Mouse (Mus musculus) G1E-ER4 (cell line): Measurements from ENCODE around the gene Slc7a5. TPM values are rescaled to one million over a fixed set of nuclear protein-coding genes. Genes with fewer than 3 reads are reported as not detected.

ENCODE experiments used
- GATA1 ChIP-seq: IDR thresholded peaks from one replicate; pipeline ENCODE4 v1.8.0; 2012; ENCODE audit warnings: low read length, inconsistent platforms
- polyA plus RNA-seq: library from polyadenylated mRNA; stranded (reverse); fragments of >175 nt; gene quantifications from 2 replicates; pipeline ENCODE4 v1.2.3, GENCODE M21; 2012

The Slc7a5 gene
- polyA plus RNA-seq, 1 experiment, result 68.8 TPM

DNA sequence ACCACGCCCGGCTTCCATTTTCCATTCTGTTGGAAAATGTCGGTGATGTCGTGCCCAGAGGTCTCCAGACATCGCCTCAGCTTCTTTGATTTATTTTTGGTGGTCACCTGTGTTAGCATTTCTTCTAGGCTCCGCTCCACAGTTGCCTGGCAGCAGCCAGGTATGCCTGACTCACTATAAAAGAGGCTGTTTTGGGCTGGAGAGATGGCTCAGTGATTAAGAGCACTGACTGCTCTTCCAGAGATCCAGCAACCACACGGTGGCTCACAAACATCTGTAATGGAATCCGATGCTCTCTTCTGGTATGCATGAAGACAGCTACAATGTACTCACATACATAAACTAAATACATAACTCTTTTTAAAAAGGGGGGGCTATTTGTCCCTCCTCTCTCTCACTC lies 18.8 kb upstream of the Slc7a5 start:
- no peak for TF ChIP-seq GATA1

DNA sequence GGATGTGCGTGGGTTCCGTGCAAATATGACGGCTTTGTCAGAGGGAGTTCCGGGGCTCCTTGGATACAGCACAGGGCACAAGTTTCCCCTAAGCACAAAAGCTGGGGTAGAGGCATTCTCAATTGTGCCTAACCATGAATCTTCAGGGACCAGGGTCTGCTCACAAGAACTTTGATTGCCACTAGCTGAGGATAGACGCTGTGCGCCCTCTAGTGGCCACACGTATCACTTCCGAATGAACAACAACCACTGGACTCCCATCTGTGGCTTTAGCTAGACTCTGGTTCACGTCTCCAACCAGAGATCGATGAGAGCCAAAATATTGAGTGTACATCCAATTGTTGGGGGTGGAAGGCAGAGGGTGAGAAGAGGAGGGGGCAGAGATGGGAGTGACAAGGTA lies 18.1 kb upstream of the Slc7a5 start:
- TF ChIP-seq GATA1, result no peak

DNA sequence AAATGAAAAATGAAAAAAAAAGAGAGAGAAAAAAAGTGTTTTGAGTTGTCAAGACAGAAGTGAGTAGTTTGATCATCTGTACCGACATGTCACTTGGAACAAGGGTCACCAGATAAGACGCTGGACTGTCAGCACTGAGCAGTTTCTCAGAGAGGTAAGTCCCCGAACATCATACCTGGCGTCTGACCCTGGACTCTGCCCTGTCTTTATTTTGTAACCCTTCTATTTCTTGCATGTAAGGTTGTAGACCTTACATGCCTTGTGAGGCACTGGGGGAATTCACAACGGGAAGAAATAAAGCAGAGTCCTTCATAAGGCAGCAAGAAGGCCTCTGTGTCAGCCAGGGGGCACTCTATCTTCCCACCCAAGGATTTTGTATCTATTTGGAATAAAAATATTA lies 17.2 kb upstream of the Slc7a5 start:
- no peak for TF ChIP-seq GATA1

DNA sequence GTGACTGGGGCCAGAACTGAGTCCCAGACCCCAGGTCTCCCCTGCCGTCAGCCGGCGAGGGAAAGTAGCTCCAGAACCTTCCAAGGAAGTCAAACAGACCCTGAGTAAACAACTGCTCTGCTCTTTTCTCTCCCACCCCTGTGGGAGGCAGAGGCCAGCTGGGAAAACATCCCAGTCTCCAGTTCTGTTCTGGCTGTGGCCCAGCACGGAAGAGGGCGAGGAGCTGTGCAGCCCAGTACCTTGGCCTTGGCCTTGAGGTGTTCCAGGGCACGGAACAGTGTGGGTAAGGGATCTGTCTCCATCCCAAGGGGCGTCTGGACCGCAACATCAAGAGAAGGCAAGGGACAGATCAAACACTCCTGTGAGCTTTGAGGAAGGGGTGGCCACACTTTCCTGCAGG lies 14.6 kb upstream of the Slc7a5 start:
- no peak for TF ChIP-seq GATA1

DNA sequence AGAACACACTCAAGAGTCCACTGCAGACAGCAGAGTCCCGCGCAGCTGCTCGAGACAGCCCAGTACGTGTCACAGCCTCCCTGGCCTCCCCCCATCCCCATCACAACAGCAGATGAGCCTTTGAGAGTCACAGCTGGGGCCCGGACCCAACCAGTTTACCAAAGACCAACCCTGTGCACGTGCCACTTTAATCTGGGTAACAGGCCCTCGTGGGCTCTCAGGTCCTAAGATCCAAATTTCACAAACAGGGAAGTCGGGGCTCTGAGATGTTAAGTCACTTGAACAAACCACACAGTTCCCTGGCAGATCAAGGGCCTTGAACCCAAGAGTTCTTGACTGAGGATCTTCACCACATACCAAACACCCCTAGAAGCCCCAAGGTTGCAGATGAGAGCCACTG lies 14.1 kb upstream of the Slc7a5 start:
- TF ChIP-seq GATA1, result no peak

DNA sequence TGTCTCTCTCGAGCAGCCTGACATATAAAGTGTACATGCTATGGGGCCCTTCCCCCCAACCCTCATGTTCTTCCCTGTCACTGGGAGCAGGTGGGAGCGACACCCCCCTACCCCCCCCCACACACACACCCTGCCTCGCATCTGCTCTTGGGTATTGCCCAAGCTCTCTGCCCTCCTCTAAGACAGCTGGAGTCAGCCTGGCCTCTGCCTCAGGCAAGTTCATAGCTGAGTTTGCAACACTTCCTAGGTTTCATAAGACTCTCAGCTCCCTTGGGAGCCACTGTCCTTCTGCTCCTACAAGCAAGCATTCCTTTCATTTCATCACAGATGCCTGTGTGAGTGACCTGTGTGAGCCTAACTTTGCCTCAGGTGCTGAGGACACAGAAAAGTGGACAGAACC lies 12.2 kb upstream of the Slc7a5 start:
- TF ChIP-seq GATA1, result no peak

DNA sequence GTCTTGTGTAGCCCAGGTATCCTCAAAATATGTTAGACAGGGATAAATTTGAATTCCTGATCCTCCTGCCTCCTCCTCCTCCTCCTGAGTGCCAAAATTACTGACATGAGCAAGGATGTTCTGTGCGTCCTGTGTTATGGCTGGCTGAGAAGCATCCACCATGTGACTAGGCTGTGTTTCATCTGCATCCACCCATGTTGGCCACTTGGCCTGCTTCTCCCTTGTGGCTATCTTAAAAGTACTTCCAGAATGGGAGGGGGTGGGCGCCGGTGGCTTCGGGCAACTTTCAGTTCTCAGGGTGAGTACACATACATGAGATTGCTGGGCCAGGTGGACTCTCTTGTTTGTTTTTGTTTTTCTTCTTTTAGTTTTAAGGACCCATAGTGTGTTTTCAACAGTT lies 11.7 kb upstream of the Slc7a5 start:
- no peak for TF ChIP-seq GATA1

DNA sequence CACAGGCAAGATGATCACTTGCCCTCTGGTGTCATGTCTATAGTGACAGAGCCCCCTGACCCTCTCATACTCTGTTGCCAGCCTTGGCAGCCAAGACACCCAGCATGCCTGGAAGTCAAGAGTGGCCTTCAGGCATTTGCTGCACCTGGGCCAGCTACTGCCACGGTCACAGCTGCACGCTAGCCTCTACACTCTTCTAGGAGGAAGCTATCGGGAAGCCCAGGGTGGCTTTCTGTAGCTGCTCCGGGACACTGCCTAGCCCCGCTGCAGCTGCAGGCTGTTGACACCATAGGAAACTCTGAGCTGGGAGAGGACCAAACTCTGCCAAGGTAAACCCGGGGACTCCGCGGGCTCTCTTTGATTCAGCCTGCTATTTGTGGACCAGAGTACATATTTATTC lies 5.9 kb upstream of the Slc7a5 start:
- no peak for TF ChIP-seq GATA1

DNA sequence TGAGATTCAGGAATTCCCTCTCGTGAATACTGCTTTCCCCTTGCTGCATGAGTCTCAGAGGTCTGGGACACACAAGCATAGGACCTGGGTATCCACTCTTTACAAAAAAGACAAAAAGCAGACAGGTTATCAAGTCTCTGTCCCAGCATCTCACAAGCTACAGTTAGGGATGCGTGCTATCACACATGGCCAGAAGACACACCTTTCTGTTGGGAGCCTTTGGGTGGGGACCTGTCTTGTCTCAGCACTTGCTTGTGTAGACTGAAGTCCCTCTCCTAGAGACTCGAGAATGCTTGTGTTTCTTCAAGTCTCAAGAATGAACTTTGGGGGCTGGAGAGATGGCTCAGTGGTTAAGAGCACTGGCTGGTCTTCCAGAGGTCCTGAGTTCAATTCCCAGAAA lies 5.3 kb upstream of the Slc7a5 start:
- TF ChIP-seq GATA1, result no peak

DNA sequence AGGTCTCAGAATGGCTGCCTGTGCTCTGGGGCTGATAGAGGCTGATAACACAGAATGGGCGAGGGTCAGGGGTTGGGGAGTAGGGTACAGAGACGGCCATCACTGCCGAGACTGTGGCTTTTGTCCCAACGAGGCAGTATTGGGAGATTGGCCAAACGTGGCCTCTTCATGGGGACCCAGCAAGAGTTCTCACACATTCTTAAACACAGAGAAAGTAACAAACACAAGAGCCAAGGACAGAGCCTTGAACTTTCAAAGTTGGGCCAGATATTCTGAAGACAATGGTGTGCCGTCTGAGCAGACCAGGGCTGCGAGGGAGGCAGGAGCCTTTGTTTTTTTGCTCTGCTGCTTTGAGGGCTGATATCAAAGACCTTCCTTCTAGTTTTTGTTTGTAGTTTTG lies 4.5 kb upstream of the Slc7a5 start:
- no peak for TF ChIP-seq GATA1

DNA sequence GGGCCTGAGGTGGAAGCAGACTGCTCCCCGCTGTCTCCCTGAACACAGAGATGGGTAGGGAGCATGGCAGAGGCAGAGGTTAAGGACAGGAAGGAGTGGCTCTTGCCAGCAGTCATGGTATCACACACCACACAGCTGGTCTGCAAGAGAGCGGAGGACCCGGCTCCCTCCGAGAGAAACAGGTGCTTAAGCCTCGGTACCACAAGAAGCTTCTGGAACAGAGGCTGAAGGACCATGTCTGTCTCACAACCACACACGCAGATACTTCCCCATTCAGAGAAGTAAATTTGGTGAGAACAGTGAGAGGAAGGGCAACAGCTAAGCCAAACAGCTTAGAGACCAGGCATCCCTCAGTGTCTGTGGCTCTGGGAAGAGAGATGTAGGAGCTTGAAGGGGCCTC lies 3.9 kb upstream of the Slc7a5 start:
- no peak for TF ChIP-seq GATA1

DNA sequence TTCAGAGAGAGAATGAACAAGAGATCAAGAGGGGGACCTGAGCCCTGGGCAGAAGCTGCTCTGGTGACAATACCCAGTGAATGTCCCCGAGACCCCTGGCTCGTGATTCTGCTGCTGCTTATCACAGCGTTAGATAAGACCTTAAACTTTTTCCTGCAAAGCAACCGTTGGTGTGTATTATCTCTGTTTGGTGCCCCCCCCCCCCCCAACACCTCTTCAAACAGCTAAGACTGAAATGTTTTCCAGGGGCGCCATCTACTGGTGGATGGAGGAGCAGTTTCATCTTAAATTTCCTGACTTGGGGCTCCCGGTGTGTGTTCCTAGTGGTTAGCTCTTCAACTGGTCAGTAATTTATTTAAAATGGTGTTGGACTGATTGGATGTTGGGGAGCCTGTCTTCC lies 2.2 kb upstream of the Slc7a5 start:
- TF ChIP-seq GATA1, result no peak

DNA sequence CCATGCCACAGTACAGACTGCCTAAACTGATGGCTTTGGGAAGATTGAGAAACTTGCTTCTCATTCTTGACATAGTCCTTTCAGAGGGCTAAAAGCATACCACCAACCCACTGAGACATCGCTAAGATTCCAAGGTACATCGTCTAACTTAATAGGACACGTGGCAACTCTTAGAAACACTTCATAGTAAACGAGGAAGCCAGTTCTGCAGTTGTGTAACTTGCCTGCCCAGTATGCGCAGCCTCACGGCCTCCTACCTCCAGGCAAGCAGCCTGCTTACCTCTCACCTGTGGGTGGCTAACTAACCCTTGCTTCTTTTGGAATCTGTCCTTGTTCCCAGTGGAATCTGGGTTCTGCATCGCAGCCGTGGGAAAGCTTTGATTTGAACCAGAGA lies 1.7 kb upstream of the Slc7a5 start:
- no peak for TF ChIP-seq GATA1

DNA sequence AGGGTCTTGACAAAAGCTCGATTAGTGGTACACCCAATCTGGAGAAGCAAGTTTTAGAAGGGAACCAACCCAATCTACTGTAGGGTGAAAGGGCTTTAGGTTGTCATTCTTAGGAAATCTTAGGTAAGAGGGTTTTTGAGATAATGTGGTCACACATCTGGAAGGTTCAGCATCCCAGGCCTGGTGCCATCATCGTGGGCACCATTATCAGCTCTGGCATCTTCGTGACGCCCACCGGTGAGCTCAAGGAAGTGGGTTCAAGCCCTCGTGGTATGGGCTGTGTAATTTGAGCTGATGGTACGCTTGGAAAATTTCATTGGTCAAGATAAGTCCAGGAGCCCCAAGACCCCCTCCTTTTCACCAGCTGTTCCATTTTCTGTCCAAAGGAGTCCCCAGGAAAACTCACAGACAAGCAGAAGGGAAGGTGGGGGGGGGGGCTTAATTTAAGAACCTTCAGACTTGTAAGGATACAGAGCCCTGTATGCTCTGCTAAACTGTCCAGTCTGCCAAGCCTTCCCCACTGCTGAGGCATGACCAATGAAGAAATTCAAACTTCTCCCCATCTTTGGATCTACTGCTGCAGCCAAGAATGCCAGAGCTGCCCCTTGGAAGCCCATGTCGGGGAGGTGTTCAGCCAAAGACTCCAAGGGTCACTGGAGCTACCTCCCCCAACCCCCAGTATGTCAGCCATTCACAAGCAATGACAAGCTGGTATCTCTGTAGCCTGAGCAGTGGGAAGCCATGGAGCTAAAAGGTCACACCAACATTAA lies 1.1 kb upstream of the Slc7a5 start:
- no peak for TF ChIP-seq GATA1

DNA sequence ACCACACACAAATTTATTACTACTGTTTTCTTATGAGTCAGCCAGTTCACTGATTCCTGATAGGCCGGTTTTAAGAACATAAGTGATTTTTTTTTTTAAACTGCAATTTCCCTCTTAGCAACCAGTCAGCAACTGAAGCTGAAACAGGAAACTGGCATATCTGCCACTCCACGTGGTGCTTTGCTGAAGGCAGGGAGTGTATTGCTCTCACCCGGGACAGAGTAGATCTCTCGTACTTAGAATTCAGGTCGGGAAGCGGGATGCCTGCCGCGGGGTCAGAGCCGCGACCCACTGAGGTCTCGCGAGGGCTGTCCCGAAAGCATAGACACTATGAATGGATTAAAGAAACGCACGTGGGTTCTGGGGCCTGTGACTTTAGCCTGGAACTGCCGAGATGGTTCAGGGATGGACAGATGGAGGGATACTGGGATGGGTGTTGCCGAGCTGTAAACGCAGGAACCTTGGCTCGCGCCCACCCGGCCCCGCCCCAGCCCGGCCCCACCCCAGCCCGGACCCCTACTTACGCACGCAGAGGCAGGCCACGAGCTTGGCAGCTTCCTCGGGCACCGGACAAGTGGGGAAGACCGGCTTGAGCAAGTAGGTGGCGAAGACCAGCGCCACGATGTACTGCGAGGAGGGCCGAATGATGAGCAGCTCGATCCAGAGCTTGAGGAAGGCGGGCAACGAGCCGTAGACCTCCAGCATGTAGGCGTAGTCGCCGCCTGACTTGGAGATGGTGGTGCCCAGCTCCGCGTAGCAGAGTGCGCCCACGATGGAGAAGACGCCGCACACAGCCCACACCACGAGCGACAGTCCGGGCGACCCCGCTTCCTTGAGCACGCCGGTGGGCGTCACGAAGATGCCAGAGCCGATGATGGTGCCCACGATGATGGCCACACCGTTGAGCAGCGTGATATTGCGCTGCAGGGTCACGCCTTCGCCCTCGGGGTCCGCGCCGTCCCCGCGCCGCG lies 667 bp downstream of the Slc7a5 start:
- no peak for TF ChIP-seq GATA1

DNA sequence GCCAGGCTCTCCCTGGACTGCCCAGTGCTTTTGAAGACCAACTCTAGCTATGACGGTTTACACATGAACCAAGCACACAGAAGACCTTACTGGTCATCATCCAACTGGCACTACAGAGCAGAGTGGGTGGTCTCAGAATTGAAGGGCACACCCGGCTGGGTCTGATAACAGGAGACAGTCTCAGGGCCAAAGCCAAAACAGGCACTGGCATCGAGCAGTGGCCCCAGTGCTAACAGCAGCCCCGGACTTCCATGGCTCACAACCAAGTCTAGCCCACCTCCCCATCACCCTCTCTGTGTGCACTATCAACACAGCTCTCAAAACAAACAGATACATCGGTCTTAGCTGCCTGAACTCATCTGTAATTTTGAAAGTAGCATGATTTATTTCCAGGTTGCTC lies 1.6 kb downstream of the Slc7a5 start:
- no peak for TF ChIP-seq GATA1

DNA sequence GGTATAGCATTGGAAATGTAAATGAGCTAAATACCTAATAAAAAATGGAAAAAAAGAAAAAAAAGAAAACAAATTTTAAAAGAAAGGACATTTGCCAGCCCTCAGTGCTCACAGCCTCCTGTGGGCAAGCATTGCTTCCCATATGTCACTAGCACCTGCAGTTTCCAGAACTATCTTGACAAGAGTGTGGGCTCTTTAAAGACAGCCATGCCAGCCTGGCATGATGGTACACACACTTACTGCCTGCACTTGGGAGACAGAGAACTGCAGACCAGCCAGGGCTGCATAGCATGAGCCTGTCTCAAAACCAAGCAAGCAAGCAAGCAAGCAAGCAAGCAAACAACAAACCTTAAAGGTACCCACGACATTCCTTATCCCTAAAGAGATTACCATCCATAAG lies 2.1 kb downstream of the Slc7a5 start:
- no peak for TF ChIP-seq GATA1

DNA sequence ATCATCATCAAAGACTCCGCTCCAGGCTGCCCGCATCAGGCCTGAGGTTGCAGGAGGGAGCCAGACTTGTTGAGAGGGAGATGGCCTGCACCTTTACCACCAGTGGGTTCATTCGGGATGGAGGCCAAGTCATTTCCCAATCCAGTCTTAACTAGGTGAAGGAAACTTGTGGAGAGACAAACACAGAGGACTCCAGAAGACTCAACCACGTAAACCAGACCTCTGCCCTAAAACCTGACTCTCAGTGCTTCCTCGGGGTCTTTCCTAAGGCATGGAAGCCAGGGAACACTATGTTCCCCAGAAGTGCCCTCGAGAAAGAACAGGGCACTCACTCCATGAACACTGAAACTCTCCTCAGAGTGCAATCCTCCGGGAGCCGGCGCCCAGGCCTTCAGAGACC lies 2.5 kb downstream of the Slc7a5 start:
- no peak for TF ChIP-seq GATA1
